Mouse (Mus musculus) neural tube, embryonic 10.5 days (tissue): ENCODE results near the gene Amdhd2.
"Not testable (repeated sequence)": the region's sequence is repeated elsewhere in the genome, so short reads cannot be mapped to it uniquely, and the experiment has no call there.

Experiments used
- DNase-seq: peaks from one replicate; pipeline ENCODE4 v3.0.0-alpha.2; 2017; ENCODE audit warnings: low spot score; ENCODE audit errors: extremely low spot score

Gene Amdhd2

GRCm38 (mm10) chr17:24156394-24156793, 7.2 kb downstream of the Amdhd2 start:
- no peak for DNase-seq

GRCm38 (mm10) chr17:24155742-24156141, 7.8 kb downstream of the Amdhd2 start:
- no peak for DNase-seq

GRCm38 (mm10) chr17:24154463-24154862, 9.1 kb downstream of the Amdhd2 start:
- DNase-seq = no peak

GRCm38 (mm10) chr17:24151890-24152563, 11.5 kb downstream of the Amdhd2 start:
- peak; percentile 74 for DNase-seq

GRCm38 (mm10) chr17:24151382-24151781, 12.2 kb downstream of the Amdhd2 start:
- no peak for DNase-seq

- DNase-seq = no peak
These were observed 12.7 kb downstream of the Amdhd2 start, which contains the start of gene Pdpk1 for GRCm38 (mm10) chr17:24150824-24151223. Gene Pdpk1 (minus strand): TSS chr17:24150924.

GRCm38 (mm10) chr17:24149421-24149820, 14.1 kb downstream of the Amdhd2 start:
- DNase-seq = no peak

GRCm38 (mm10) chr17:24142897-24143296, 20.7 kb downstream of the Amdhd2 start:
- no peak for DNase-seq

GRCm38 (mm10) chr17:24141425-24141920, 22.1 kb downstream of the Amdhd2 start:
- peak; percentile 92 for DNase-seq

- no peak for DNase-seq
These were observed 22.6 kb downstream of the Amdhd2 start for GRCm38 (mm10) chr17:24140845-24141424.

GRCm38 (mm10) chr17:24139968-24140367, 23.6 kb downstream of the Amdhd2 start:
- DNase-seq = no peak

- no peak for DNase-seq
These were observed 24.3 kb downstream of the Amdhd2 start for GRCm38 (mm10) chr17:24139256-24139655.

GRCm38 (mm10) chr17:24137226-24137880, 26.2 kb downstream of the Amdhd2 start:
- no peak for DNase-seq

GRCm38 (mm10) chr17:24134062-24134461, 29.5 kb downstream of the Amdhd2 start:
- DNase-seq = no peak

- DNase-seq = not testable (repeated sequence)
These were observed 30.6 kb downstream of the Amdhd2 start for GRCm38 (mm10) chr17:24132919-24133318.

- no peak for DNase-seq
These were observed 32.0 kb downstream of the Amdhd2 start for GRCm38 (mm10) chr17:24131570-24131969.

GRCm38 (mm10) chr17:24129246-24129645, 34.3 kb downstream of the Amdhd2 start:
- DNase-seq = not testable (repeated sequence)

GRCm38 (mm10) chr17:24127592-24127991, 36.0 kb downstream of the Amdhd2 start:
- DNase-seq = no peak

GRCm38 (mm10) chr17:24126801-24127200, 36.8 kb downstream of the Amdhd2 start:
- no peak for DNase-seq

- DNase-seq = no peak
These were observed 44.1 kb downstream of the Amdhd2 start for GRCm38 (mm10) chr17:24119446-24119845.

GRCm38 (mm10) chr17:24113031-24113430, 50.5 kb downstream of the Amdhd2 start:
- DNase-seq = no peak

- no peak for DNase-seq
These were observed 52.3 kb downstream of the Amdhd2 start for GRCm38 (mm10) chr17:24111256-24111655.
